Mouse (Mus musculus) heart, postnatal 36 days (tissue): ENCODE measurements around the gene 4933402N22Rik. TPM values are rescaled to one million over a fixed set of nuclear protein-coding genes. Genes with fewer than 3 reads are reported as not detected.
"Not testable (repeated sequence)": the region's sequence is repeated elsewhere in the genome, so short reads cannot be mapped to it uniquely, and the experiment has no call there.

ENCODE experiments used
- DNase-seq, 2 experiments: peaks; one replicate each; pipeline ENCODE4 v3.0.0; 2021 to 2022
- intact Hi-C: fragments of 180-260 bp; cut with DNase I; formaldehyde crosslinking; loops from one replicate; pipeline ENCODE4 v1.15.1; 2025
- total RNA-seq, 2 experiments: library from RNA; stranded (reverse); gene quantifications; 2 replicates each; pipeline ENCODE4 v1.2.3; 2021

Gene 4933402N22Rik
- total RNA-seq, result not detected

DNA sequence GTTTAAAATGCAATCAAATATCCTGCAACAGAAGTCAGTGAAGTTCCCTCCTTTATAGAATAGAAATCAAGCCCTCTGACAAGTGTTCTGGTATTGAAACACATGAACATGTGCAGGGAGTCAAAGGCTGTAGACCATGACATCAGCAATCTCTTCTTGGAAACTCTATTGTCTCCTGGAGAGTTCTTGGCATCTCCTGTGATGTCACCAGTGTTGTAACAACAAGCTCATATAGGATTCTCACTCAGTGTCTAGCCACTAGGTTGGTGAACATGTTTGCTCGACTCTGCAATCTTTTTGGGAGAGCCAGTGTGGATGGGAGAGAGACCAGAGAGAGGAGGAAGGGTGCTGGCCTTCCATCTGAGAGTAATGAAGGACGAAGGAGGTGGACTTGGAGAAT, at the start of gene 4933402N22Rik:
TSS of gene 4933402N22Rik (plus strand) at position 301 of the 400 bp plus-strand sequence.
- intact Hi-C loops, DNase-seq: not testable (repeated sequence)

- intact Hi-C loops, result not testable (repeated sequence)
These were observed 5.9 kb downstream of the 4933402N22Rik start for GRCm38 (mm10) chr5:11923790-11924189.

More at GRCm38 (mm10) chr5:11923790-11924189, 5.9 kb downstream of the 4933402N22Rik start:
- DNase-seq, result not testable (repeated sequence)

Other genes with a start within 250 kb of the 4933402N22Rik start
- not detected for gene Gm8922, start 236.1 kb upstream of the 4933402N22Rik start, total RNA-seq
- gene Gm8926, start 147.5 kb upstream of the 4933402N22Rik start, total RNA-seq, result not detected
- not detected for gene Gm6465, start 72.5 kb upstream of the 4933402N22Rik start, total RNA-seq